Mouse (Mus musculus) MEL-GATA-1-ER (cell line): ENCODE results near the gene Zswim1.
"Not testable (repeated sequence)": the region's sequence is repeated elsewhere in the genome, so short reads cannot be mapped to it uniquely, and the experiment has no call there.

Source experiments
- DNase-seq: peaks from one replicate; pipeline ENCODE4 v3.0.0-alpha.2; 2012; ENCODE audit warnings: low read depth; ENCODE audit errors: extremely low read depth

The Zswim1 gene

GRCm38 (mm10) chr2:164862179-164862861 lies 39.8 kb downstream of the Zswim1 start:
- DNase-seq, result peak; percentile 78

DNA sequence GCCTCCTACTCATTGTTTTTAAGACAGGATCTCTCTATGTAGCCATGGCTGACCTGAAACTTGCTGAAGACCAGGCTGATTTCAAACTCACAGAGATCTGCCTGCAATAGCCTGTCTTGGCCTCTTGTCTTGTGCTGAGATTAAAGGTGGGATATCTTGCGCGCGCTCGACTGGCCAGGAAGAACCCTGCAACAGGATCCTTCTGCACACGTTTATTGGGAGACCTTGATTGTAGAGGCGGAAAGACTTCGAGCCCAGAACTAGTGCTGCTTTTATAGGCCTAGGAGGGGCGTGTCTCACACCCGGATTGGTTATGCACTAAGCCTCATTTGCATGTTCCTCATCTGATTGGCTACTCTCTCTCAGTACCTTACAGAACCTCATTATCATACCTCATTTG lies 40.9 kb downstream of the Zswim1 start:
- not testable (repeated sequence) for DNase-seq

DNA sequence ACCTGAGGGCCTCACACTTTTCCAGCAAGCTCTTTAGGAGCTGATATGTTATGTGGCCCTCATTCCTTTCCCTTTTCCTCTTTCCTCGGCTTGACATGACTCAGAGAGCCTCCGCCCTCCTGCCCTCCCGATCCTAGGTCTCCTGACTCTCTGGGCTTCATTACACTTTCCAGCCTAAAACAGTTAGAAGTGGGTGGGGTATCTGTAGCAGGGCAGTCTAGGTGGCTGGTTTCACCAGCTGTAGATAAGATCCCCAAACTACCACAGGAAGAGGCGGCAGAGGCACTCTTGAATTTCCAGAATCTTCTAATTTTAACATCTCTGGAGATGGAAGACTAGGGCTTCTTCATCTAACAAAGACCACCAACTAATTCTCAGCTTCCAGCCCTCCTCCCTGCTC lies 42.1 kb downstream of the Zswim1 start:
- no peak for DNase-seq

DNA sequence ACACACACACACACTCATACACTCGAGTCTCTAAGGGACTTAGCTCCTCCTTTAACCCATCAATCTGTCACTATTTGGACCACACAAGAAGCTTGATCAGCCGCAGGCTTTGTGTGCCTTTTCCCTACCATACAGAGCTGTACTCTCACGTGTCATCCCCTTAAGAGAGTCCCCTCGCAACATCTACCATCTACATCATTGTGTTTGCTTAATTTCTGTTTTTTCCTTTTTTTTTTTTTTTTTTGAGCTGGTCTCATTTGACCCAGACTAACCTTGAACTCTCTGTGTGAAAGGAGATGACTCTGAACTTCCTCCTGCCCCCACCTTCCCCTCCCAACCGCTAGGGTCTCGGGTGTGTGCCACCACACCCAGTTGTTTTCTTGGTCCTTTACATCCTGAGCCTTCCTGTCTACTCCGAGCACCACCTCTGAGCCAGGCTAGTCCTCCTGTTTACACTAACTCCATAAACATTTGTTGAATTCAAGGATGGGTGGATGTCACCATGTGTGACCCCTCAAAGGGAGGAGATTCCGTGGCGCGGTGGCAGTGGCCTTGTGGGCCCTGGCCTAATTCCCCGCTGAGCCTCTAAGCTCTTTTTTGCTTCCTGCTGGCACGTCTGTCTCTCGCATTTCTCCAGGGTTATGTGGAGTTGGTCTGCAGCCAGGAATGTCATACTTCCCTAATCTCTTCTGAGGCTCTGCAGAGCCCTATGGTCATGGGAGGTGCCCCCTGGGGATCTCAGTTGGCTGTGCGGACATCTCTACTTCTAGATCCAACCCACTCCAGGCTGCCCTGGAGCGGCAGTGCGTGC lies 44.5 kb downstream of the Zswim1 start:
- DNase-seq, result no peak

DNA sequence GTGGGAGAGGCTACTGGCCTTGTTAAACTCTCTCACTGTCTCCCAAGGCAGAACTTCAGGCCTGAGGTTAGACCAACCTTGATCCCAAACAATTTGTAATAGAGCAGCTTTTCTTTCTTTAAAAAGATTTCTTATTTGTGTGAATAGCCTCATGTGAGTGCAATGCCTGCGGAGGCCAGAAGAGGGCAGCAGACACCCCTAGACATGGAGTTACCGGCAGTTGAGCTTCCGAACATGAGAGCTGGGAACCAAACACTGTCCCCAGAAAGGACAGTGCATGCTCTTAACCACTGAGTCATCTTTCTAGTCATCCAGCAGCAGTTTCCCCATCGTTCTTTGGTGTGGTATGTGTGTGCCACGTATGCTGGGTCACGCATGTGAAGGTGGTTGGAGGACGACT lies 45.1 kb downstream of the Zswim1 start:
- no peak for DNase-seq

DNA sequence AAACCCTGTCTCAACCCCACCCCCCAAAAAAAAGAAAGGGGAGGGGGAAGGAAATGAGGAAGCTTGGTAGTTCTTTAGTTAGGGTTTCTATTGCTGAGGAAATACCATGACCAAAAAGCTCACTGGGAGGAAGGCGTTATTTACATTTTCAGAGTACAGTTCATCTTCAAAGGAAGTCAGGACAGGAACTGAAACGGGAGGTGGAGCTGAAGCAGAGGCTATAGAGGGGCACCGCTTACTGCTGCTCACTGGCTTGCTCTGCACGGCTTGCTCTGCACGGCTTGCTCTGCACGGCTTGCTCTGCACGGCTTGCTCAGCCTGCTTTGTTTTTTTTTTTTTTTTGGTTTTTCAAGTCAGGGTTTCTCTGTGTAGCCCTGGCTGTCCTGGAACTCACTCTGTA lies 46.0 kb downstream of the Zswim1 start:
- DNase-seq, result no peak

DNA sequence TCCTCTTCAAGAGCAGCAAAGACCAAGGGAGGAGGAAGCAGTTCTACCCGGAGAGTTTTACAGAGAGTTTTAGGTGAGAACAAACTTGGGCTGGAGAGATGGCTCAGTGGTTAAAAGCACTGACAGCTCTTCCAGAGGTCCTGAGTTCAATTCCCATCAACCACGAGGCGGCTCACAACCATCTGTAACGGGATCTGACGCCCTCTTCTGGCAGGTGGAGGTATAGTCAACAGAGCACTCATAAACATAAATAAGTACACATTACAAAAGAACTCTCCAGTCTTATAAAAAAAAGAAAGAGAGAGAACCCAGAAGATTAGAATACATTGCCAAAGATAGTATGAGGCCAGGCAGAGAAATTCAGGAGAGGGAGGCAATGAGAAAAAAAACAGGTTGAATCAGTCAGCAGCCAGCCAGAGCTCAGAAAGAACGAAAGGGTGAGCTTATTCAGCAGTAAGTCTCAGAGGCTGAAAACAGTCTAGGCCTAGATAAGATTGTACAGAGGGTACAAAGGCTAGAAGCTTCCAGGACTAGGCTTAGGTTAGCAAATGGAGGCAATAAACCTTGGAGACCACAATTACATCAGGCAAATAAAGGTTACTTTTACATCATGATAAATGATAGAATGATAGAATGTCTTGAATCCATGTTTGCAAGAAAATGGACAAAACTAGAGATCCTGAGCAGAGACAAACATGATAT lies 49.3 kb downstream of the Zswim1 start:
- no peak for DNase-seq

DNA sequence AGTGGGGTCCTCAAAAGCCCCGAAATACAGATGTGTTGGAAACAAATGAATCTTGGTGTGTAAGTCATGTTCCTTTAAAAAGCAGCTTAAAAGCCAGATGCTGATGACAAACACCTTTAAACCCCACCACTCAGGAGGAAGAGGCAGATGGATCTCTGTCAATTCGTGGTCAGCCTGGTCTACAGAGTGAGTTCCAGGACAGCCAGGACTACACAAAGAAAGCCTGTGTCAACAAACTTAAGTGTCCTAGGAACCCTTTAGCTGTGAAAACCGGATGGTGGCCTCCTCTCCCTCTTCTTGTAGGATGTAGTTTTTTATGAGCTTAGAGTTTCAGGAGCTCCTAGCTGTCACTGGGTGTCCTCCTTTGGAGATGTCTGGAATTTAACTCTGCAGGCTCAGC lies 51.1 kb downstream of the Zswim1 start:
- no peak for DNase-seq

- DNase-seq, result peak; percentile 39
Measured at GRCm38 (mm10) chr2:164874239-164874769, 51.8 kb downstream of the Zswim1 start.

DNA sequence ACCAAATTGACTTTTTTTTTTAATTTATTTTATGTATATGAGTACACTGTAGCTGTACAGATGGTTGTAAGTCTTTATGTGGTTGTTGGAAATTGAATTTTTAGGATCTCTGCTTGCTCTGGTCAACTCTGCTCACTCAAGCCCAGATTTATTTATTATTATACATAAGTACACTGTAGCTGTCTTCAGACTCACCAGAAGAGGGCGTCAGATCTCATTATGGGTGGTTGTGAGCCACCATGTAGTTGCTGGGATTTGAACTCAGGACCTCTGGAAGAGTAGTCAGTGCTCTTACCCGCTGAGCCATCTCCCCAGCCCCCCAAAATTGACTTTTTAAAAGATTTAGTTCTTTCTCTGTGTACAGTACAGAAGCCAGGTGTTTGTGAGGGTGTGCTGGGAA lies 53.2 kb downstream of the Zswim1 start:
- DNase-seq, result not testable (repeated sequence)
